Mouse (Mus musculus) G1E (cell line): ENCODE measurements around the gene Pcdh15. TPM values are rescaled to one million over a fixed set of nuclear protein-coding genes. Genes with fewer than 3 reads are reported as not detected.

Experiments
- ATAC-seq: 2 replicates; pipeline ENCODE4 v1.8.0; 2016; ENCODE audit warnings: mild to moderate bottlenecking; ENCODE audit not compliant: insufficient number of reproducible peaks, poor library complexity, low FRiP score, severe bottlenecking; ENCODE audit errors: extremely low read depth
- DNase-seq: peaks from one replicate; pipeline ENCODE4 v3.0.0; 2012; ENCODE audit warnings: low spot score
- H3K27me3 ChIP-seq: 2 replicates; pipeline ENCODE4 v1.6.1; 2012; ENCODE audit warnings: mild to moderate bottlenecking, low read length, inconsistent platforms; ENCODE audit not compliant: insufficient read depth
- H3K36me3 ChIP-seq: replicated peaks from 2 replicates; pipeline ENCODE3; 2012; ENCODE audit warnings: mild to moderate bottlenecking, inconsistent platforms
- H3K4me1 ChIP-seq: 2 replicates; pipeline ENCODE4 v1.6.1; 2012; ENCODE audit warnings: low read depth, low read length, inconsistent platforms, mixed read lengths; ENCODE audit not compliant: insufficient read depth
- H3K4me3 ChIP-seq: 2 replicates; pipeline ENCODE4 v1.5.1; 2012; ENCODE audit warnings: low read depth, mild to moderate bottlenecking, inconsistent platforms, low read length, moderate library complexity, mixed read lengths
- H3K9me3 ChIP-seq: replicated peaks from 2 replicates; pipeline ENCODE4 v1.6.1; 2012; ENCODE audit warnings: inconsistent platforms
- CTCF ChIP-seq: IDR thresholded peaks from 2 replicates; pipeline ENCODE4 v1.5.1; 2012; ENCODE audit warnings: low read depth, low read length, inconsistent platforms, mixed read lengths
- GATA1 ChIP-seq: IDR thresholded peaks from 2 replicates; pipeline ENCODE4 v1.6.1; 2012; ENCODE audit warnings: borderline replicate concordance, low read length, inconsistent platforms, mixed read lengths
- GATA2 ChIP-seq: IDR thresholded peaks from 2 replicates; pipeline ENCODE4 v1.6.1; 2012; ENCODE audit warnings: low read depth, low read length, inconsistent platforms, borderline replicate concordance
- POLR2AphosphoS5 ChIP-seq: IDR thresholded peaks from 2 replicates; pipeline ENCODE4 v1.6.1; 2012; ENCODE audit warnings: low read depth, low read length, inconsistent platforms; ENCODE audit not compliant: insufficient replicate concordance
- TAL1 ChIP-seq: conservative IDR thresholded peaks from 2 replicates; pipeline ENCODE4 v1.6.1; 2012; ENCODE audit warnings: low read depth, low read length, inconsistent platforms, mixed read lengths
- polyA plus RNA-seq: library from polyadenylated mRNA; stranded (reverse); fragments of >175 nt; gene quantifications from 2 replicates; pipeline ENCODE4 v1.2.3, GENCODE M21; 2012
- total RNA-seq, 2 experiments: library from RNA; stranded (forward) in 1 of 2; stranded (reverse) in 1 of 2; fragments of 200-1000 nt in 1 of 2; fragments of >200 nt in 1 of 2; fragmentation: Nextera tagmentation in 1 of 2; gene quantifications; 2 replicates each; pipeline ENCODE4 v1.2.3; 2014 to 2017

Pcdh15 gene
- total and polyA plus RNA-seq, 3 experiments = 0.38 TPM; not detected in 2

GRCm38 (mm10) chr10:73306677-73307076 is 207.5 kb downstream of the Pcdh15 start:
- TF ChIP-seq TAL1 = no peak
- no peak for TF ChIP-seq GATA2
- TF ChIP-seq POLR2AphosphoS5 = no peak
- TF ChIP-seq GATA1 = no peak
- TF ChIP-seq CTCF = no peak
- Histone ChIP-seq H3K36me3 (no peaks in the 10 kb centered on the region), H3K27me3 (no peaks in the 10 kb centered on the region), H3K4me3 (no peak overlapping the region), H3K9me3 (peaks cover 6% of the 10 kb centered on the region), H3K4me1 (no peaks in the 10 kb centered on the region)
- ATAC-seq (no peak), DNase-seq (no peak)

GRCm38 (mm10) chr10:73326861-73327260 is 227.7 kb downstream of the Pcdh15 start:
- Histone ChIP-seq H3K36me3 (no peaks in the 10 kb centered on the region), H3K4me1 (no peaks in the 10 kb centered on the region), H3K4me3 (no peak overlapping the region), H3K27me3 (no peaks in the 10 kb centered on the region), H3K9me3 (no peaks in the 10 kb centered on the region)
- ATAC-seq (no peak), DNase-seq (no peak)
- TF ChIP-seq CTCF (no peak), GATA1 (no peak), TAL1 (no peak), POLR2AphosphoS5 (no peak), GATA2 (no peak)

- H3K27me3 ChIP-seq = no peaks in the 10 kb centered on the region
- H3K36me3 ChIP-seq = no peaks in the 10 kb centered on the region
- H3K9me3 ChIP-seq = no peaks in the 10 kb centered on the region
- ATAC-seq (no peak), DNase-seq (no peak)
- TF ChIP-seq TAL1 = no peak
- TF ChIP-seq CTCF = no peak
- TF ChIP-seq GATA2 = no peak
- no peak for TF ChIP-seq GATA1
- TF ChIP-seq POLR2AphosphoS5 = no peak
- H3K4me1 ChIP-seq = no peaks in the 10 kb centered on the region
- no peak overlapping the region for H3K4me3 ChIP-seq
These were observed 234.3 kb downstream of the Pcdh15 start for GRCm38 (mm10) chr10:73333426-73333825.

GRCm38 (mm10) chr10:73379001-73379400 is 279.9 kb downstream of the Pcdh15 start:
- ATAC-seq = peak; percentile 15; the same call in 1 of the 2 replicates

GRCm38 (mm10) chr10:73384003-73384402 is 284.9 kb downstream of the Pcdh15 start:
- no peaks in the 10 kb centered on the region for H3K4me1 ChIP-seq
- no peaks in the 10 kb centered on the region for H3K36me3 ChIP-seq
- TF ChIP-seq GATA1 (no peak), CTCF (no peak), GATA2 (no peak), TAL1 (no peak), POLR2AphosphoS5 (no peak)
- H3K4me3 ChIP-seq = no peak overlapping the region
- ATAC-seq = no peak
- H3K9me3 ChIP-seq = peaks cover 2% of the 10 kb centered on the region; the same call in 1 of the 2 replicates
- no peaks in the 10 kb centered on the region for H3K27me3 ChIP-seq
- DNase-seq = no peak

More at GRCm38 (mm10) chr10:73379001-73379400, 279.9 kb downstream of the Pcdh15 start:
- DNase-seq = no peak
- TF ChIP-seq GATA1 = no peak
- TF ChIP-seq GATA2 = no peak
- no peak for TF ChIP-seq POLR2AphosphoS5
- TF ChIP-seq CTCF = no peak
- TF ChIP-seq TAL1 = no peak
- Histone ChIP-seq H3K36me3 (no peaks in the 10 kb centered on the region), H3K27me3 (no peaks in the 10 kb centered on the region), H3K4me3 (no peak overlapping the region), H3K9me3 (peaks cover 2% of the 10 kb centered on the region; the same call in 1 of the 2 replicates), H3K4me1 (no peaks in the 10 kb centered on the region)

- H3K36me3 ChIP-seq = no peaks in the 10 kb centered on the region
- ATAC-seq (no peak; the same call in 1 of the 2 replicates), DNase-seq (no peak)
- no peaks in the 10 kb centered on the region for H3K9me3 ChIP-seq
- no peak overlapping the region for H3K4me3 ChIP-seq
- no peaks in the 10 kb centered on the region for H3K4me1 ChIP-seq
- no peaks in the 10 kb centered on the region for H3K27me3 ChIP-seq
- no peak for TF ChIP-seq TAL1
- TF ChIP-seq CTCF = no peak
- no peak for TF ChIP-seq GATA1
- no peak for TF ChIP-seq POLR2AphosphoS5
- no peak for TF ChIP-seq GATA2
These were observed 301.3 kb downstream of the Pcdh15 start for GRCm38 (mm10) chr10:73400426-73400825.
